Mouse (Mus musculus) hindbrain, embryonic 15.5 days (tissue): ENCODE measurements around the gene Ccdc191. TPM values are rescaled to one million over a fixed set of nuclear protein-coding genes. Genes with fewer than 3 reads are reported as not detected.

Experiments used
- ATAC-seq: fragments of 200-750 bp; cut with Nextera tagmentation; 2 replicates; pipeline ENCODE4 v1.8.0; 2017; ENCODE audit warnings: low read depth, moderate number of reproducible peaks, moderate TSS enrichment; ENCODE audit not compliant: low FRiP score
- H3K27ac ChIP-seq: fragments of 300-500 bp; sonication (generic); replicated peaks from 2 replicates; pipeline ENCODE4 v1.5.1; 2015; ENCODE audit warnings: mild to moderate bottlenecking, inconsistent platforms
- H3K27me3 ChIP-seq: fragments of 300-500 bp; sonication (generic); 2 replicates; pipeline ENCODE4 v1.6.1; 2015; ENCODE audit warnings: control low read depth, inconsistent platforms
- H3K36me3 ChIP-seq: fragments of 300-500 bp; sonication (generic); 2 replicates; pipeline ENCODE4 v1.6.1; 2015; ENCODE audit warnings: control low read depth, inconsistent platforms
- H3K4me1 ChIP-seq: fragments of 300-500 bp; sonication (generic); replicated peaks from 2 replicates; pipeline ENCODE4 v1.6.1; 2015; ENCODE audit warnings: control low read depth, inconsistent platforms
- H3K4me2 ChIP-seq: fragments of 300-500 bp; sonication (generic); 2 replicates; pipeline ENCODE4 v1.6.1; 2015; ENCODE audit warnings: moderate library complexity, mild to moderate bottlenecking, inconsistent platforms
- H3K4me3 ChIP-seq: fragments of 300-500 bp; sonication (generic); 2 replicates; pipeline ENCODE4 v1.5.1; 2015; ENCODE audit warnings: mild to moderate bottlenecking, inconsistent platforms
- H3K9ac ChIP-seq: fragments of 300-500 bp; sonication (generic); 2 replicates; pipeline ENCODE4 v1.6.1; 2015; ENCODE audit warnings: inconsistent platforms
- H3K9me3 ChIP-seq: fragments of 300-500 bp; sonication (generic); 2 replicates; pipeline ENCODE4 v1.6.1; 2016; ENCODE audit warnings: control low read depth, inconsistent platforms
- WGBS: fragments of 180-500 bp; shearing (Covaris S2); methylation state at CpG from one replicate; pipeline ENCODE4 v1.1.7; 2015; 5-methylcytosine and 5-hydroxymethylcytosine counted together
- microRNA-seq: library from miRNA; unstranded; fragments of <30 nt; microRNA quantifications from one replicate; pipeline ENCODE4, GENCODE M21; 2016
- polyA plus RNA-seq: library from polyadenylated mRNA; unstranded; fragments of >200 nt; fragmentation: Nextera tagmentation; extraction: Ambion mirVana; gene quantifications from 2 replicates; pipeline ENCODE4 v1.2.1, GENCODE M21; 2015

Gene Ccdc191
- polyA plus RNA-seq, 1 experiment from 2014 or later: 9.2 TPM

GRCm38 (mm10) chr16:43999541-43999940 lies 109.9 kb downstream of the Ccdc191 start:
- H3K4me1 ChIP-seq: no peaks in the 10 kb centered on the region
- ATAC-seq: no peak
- 84% methylated on average over 5 of the region's 5 CpGs for WGBS
- H3K27ac ChIP-seq: no peak overlapping the region
- H3K9ac ChIP-seq: no peak overlapping the region
- H3K36me3 ChIP-seq: no peaks in the 10 kb centered on the region
- no peak overlapping the region for H3K4me2 ChIP-seq
- H3K4me3 ChIP-seq: no peak overlapping the region
- H3K9me3 ChIP-seq: no peaks in the 10 kb centered on the region
- no peaks in the 10 kb centered on the region for H3K27me3 ChIP-seq

DNA sequence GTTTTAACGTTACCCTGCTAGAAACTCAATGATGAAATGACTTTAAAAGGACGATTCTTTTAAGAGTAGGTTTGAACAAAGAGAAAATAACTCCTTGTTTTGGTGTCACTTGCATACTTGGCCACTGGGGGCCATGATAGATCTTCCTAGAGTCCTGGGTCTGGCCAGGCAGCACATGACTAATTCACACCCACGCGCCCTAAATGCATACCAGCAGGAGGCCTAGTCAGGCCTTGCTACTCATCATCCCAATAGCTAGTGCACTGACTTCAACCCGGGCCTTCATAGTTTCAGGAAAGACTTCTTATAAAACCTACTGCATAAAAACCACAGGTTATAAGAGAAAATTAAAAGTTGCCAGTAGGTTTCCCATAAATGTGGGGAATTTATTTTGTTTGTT lies 112.5 kb downstream of the Ccdc191 start:
- no peaks in the 10 kb centered on the region for H3K36me3 ChIP-seq
- H3K9me3 ChIP-seq: no peaks in the 10 kb centered on the region
- H3K27ac ChIP-seq: no peak overlapping the region
- no peak overlapping the region for H3K4me2 ChIP-seq
- H3K4me3 ChIP-seq: no peak overlapping the region
- WGBS: 64% methylated on average over 5 of the region's 5 CpGs
- no peak for ATAC-seq
- H3K9ac ChIP-seq: no peak overlapping the region
- H3K4me1 ChIP-seq: no peaks in the 10 kb centered on the region
- no peaks in the 10 kb centered on the region for H3K27me3 ChIP-seq

DNA sequence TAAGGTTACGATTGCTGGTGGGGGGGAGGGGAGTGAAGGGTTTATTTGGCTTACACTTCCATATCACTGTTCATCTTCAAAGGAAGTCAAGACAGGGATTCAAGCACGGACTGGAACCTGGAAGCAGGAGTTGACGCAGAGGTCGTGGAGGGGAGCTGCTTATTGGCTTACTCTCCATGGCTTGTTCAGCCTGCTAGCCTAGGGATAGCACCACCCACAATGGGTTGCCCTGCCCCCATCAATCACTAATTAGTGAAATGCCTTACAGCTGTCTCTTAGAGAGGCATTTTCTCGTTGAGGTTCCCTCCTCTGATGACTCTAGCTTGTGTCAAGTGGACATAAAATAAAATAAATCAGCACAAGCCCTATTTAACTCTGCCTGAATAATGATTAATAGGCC lies 121.4 kb downstream of the Ccdc191 start:
- Histone ChIP-seq H3K4me3 (no peak overlapping the region), H3K9ac (no peak overlapping the region), H3K9me3 (no peaks in the 10 kb centered on the region), H3K27me3 (no peaks in the 10 kb centered on the region), H3K27ac (no peak overlapping the region), H3K4me1 (no peaks in the 10 kb centered on the region), H3K36me3 (no peaks in the 10 kb centered on the region), H3K4me2 (no peak overlapping the region)
- WGBS: 71% methylated on average over 5 of the region's 5 CpGs
- no peak for ATAC-seq

Small RNAs within 50 kb of the gene (microRNA-seq; reads per million reads assigned to microRNA genes)
- gene Mir3470b: not detected

Other genes with a start within 250 kb of the Ccdc191 start
- gene Tigit, start 225.7 kb upstream of the Ccdc191 start, polyA plus RNA-seq: 0.17 TPM in 1 of 2 replicates, not detected in the other
- gene Drd3, start 135.8 kb upstream of the Ccdc191 start, polyA plus RNA-seq: not detected in 2 replicates
- 16.6 and 19.5 TPM in 2 replicates for gene Qtrt2, start 37.0 kb downstream of the Ccdc191 start, polyA plus RNA-seq
- 3.6 and 3.8 TPM in 2 replicates for gene Zdhhc23, start 90.0 kb downstream of the Ccdc191 start, polyA plus RNA-seq
- gene Gramd1c, start 173.5 kb downstream of the Ccdc191 start, polyA plus RNA-seq: 3.4 and 3.5 TPM in 2 replicates
- 129 and 131 TPM in 2 replicates for gene Atp6v1a, start 249.9 kb downstream of the Ccdc191 start, polyA plus RNA-seq